26 mouse cellular contexts compared by ENCODE assay signal in genomic region chr10:15866931-15867330, GRCm38 (mm10).
DNase-seq lines count a peak whose midpoint lies in the region; ATAC-seq and TF ChIP-seq lines count a peak whose summit lies in the region.
"Had no signal": no experiment of that assay in that cellular context is flagged by ENCODE, and none has a peak within 500 bp of the region (broad histone marks: within the 10 kb centered on the region; RNA-seq: fewer than 3 reads in every experiment).

No protein-coding gene starts in this region.

- TF ChIP-seq CTCF in lung, embryonic 14.5 days (IDR thresholded peaks at IDR 0.05; ENCODE audit: low read depth), result no peak

- H3K27me3 ChIP-seq in forebrain, embryonic 14.5 days (replicated peaks; ENCODE audit: control insufficient read depth, insufficient read depth, low read length), result no peaks in the 10 kb centered on the region
- H3K27me3 ChIP-seq in forebrain, embryonic 10.5 days (ENCODE audit: poor library complexity, severe bottlenecking), result no peaks in the 10 kb centered on the region
- no peaks in the 10 kb centered on the region for H3K27me3 ChIP-seq in lung, embryonic 14.5 days (ENCODE audit: insufficient read depth, low read length)
- no peaks in the 10 kb centered on the region for H3K27me3 ChIP-seq in kidney, embryonic 15.5 days
- H3K27me3 ChIP-seq: embryonic facial prominence, embryonic 13.5 days; heart, embryonic 13.5 days had no signal

- DNase-seq in forebrain, embryonic 14.5 days (ENCODE audit: low spot score), result peak; percentile 67
- no peak for DNase-seq in forebrain, embryonic 10.5 days (ENCODE audit: extremely low spot score, low spot score)
- peak; percentile 26 for DNase-seq in lung, embryonic 14.5 days
- no peak for DNase-seq in lung, adult 18-20 months
- DNase-seq in NIH3T3 (ENCODE audit: low read depth), result peak; percentile 82
- DNase-seq in testis, postnatal 14 days (ENCODE audit: low spot score), result no peak
- DNase-seq: adrenal gland, adult 2 months; adrenal gland, postnatal 14 days; cerebellum, adult 11 months; cerebellum, adult 2 months; cerebellum, adult 9-11 months; cerebellum, postnatal 25 days; gastrocnemius, postnatal 25 days; heart, adult 2 months; heart, postnatal 14 days; heart, postnatal 4 days; kidney, adult 18-20 months; kidney, adult 9 months had no signal

- no peak overlapping the region for H3K4me2 ChIP-seq in forebrain, embryonic 14.5 days (ENCODE audit: low read length)
- H3K4me2 ChIP-seq in lung, embryonic 14.5 days, result no peak overlapping the region
- H3K4me2 ChIP-seq in kidney, embryonic 15.5 days, result no peak overlapping the region
- H3K4me2 ChIP-seq: embryonic facial prominence, embryonic 13.5 days; heart, embryonic 13.5 days; hindbrain, embryonic 14.5 days had no signal

- no peaks in the 10 kb centered on the region for H3K9me3 ChIP-seq in forebrain, embryonic 14.5 days (replicated peaks; ENCODE audit: control insufficient read depth, low read length)
- no peaks in the 10 kb centered on the region for H3K9me3 ChIP-seq in forebrain, embryonic 10.5 days
- H3K9me3 ChIP-seq in lung, embryonic 14.5 days (ENCODE audit: low read depth, low read length), result no peaks in the 10 kb centered on the region
- H3K9me3 ChIP-seq in kidney, embryonic 15.5 days (replicated peaks), result no peaks in the 10 kb centered on the region
- H3K9me3 ChIP-seq: embryonic facial prominence, embryonic 13.5 days; heart, embryonic 10.5 days; heart, embryonic 13.5 days had no signal

- ATAC-seq in forebrain, embryonic 14.5 days, result peak; percentile 63; the same call in 1 of the 2 replicates
- no peak for ATAC-seq in lung, embryonic 14.5 days (ENCODE audit: insufficient read depth)
- ATAC-seq in kidney, embryonic 15.5 days (replicated peaks; ENCODE audit: low FRiP score), result no peak
- ATAC-seq: hindbrain, postnatal 0 days; inflammation-experienced regulatory T-cells, adult 6 months; intestine, embryonic 16.5 days had no signal

- H3K9ac ChIP-seq in forebrain, embryonic 14.5 days (ENCODE audit: low read length), result no peak overlapping the region
- H3K9ac ChIP-seq in lung, embryonic 14.5 days, result no peak overlapping the region
- H3K9ac ChIP-seq in kidney, embryonic 15.5 days, result no peak overlapping the region
- H3K9ac ChIP-seq: embryonic facial prominence, embryonic 13.5 days; heart, embryonic 13.5 days; hindbrain, embryonic 14.5 days had no signal

- H3K36me3 ChIP-seq in forebrain, embryonic 14.5 days (ENCODE audit: control insufficient read depth, insufficient read depth, low read length), result no peaks in the 10 kb centered on the region
- H3K36me3 ChIP-seq in forebrain, embryonic 10.5 days (replicated peaks), result no peaks in the 10 kb centered on the region
- H3K36me3 ChIP-seq in lung, embryonic 14.5 days (ENCODE audit: insufficient read depth), result no peaks in the 10 kb centered on the region
- H3K36me3 ChIP-seq in kidney, embryonic 15.5 days, result no peaks in the 10 kb centered on the region
- H3K36me3 ChIP-seq: embryonic facial prominence, embryonic 13.5 days; heart, embryonic 10.5 days; heart, embryonic 13.5 days had no signal

- no peak overlapping the region for H3K27ac ChIP-seq in forebrain, embryonic 14.5 days (ENCODE audit: low read depth, low read length)
- H3K27ac ChIP-seq in forebrain, embryonic 10.5 days, result no peak overlapping the region
- H3K27ac ChIP-seq in lung, embryonic 14.5 days (ENCODE audit: low read depth), result no peak overlapping the region
- no peak overlapping the region for H3K27ac ChIP-seq in kidney, embryonic 15.5 days
- H3K27ac ChIP-seq: embryonic facial prominence, embryonic 13.5 days; heart, adult 2 months; heart, embryonic 10.5 days; heart, embryonic 13.5 days; hindbrain, embryonic 14.5 days; hindbrain, postnatal 0 days had no signal

- H3K4me3 ChIP-seq in forebrain, embryonic 14.5 days (ENCODE audit: low read depth, low read length), result no peak overlapping the region
- H3K4me3 ChIP-seq in forebrain, embryonic 10.5 days, result no peak overlapping the region
- H3K4me3 ChIP-seq in lung, embryonic 14.5 days (ENCODE audit: low read depth, low read length), result no peak overlapping the region
- H3K4me3 ChIP-seq in kidney, embryonic 15.5 days (replicated peaks), result no peak overlapping the region
- H3K4me3 ChIP-seq: embryonic facial prominence, embryonic 13.5 days; heart, adult 2 months; heart, embryonic 10.5 days; heart, embryonic 13.5 days had no signal

- H3K4me1 ChIP-seq in forebrain, embryonic 14.5 days (ENCODE audit: control insufficient read depth, insufficient read depth, low read length), result no peaks in the 10 kb centered on the region
- H3K4me1 ChIP-seq in forebrain, embryonic 10.5 days, result no peaks in the 10 kb centered on the region
- no peaks in the 10 kb centered on the region for H3K4me1 ChIP-seq in lung, embryonic 14.5 days (ENCODE audit: insufficient read depth)
- H3K4me1 ChIP-seq in kidney, embryonic 15.5 days, result no peaks in the 10 kb centered on the region
- H3K4me1 ChIP-seq: embryonic facial prominence, embryonic 13.5 days; heart, embryonic 10.5 days; heart, embryonic 13.5 days had no signal

Comparison
In these comparisons a context has a peak if more than half of its experiments do, and no peak if none do; other contexts are left out.
1. DNase-seq: peak in forebrain, embryonic 14.5 days (single experiment), lung, embryonic 14.5 days (single experiment) and NIH3T3 (single experiment); none in forebrain, embryonic 10.5 days (single experiment), lung, adult 18-20 months (0 of 2) and testis, postnatal 14 days (single experiment).